Mouse (Mus musculus): ENCODE measurements at regions not wholly inside any gene's neighbourhood (a gene's known extent, or its start where the extent isn't known, plus 50 kb on each side); places are given as distances from the start of the nearest gene placed in this dataset.

- TF ChIP-seq CTCF (conservative IDR thresholded peaks at IDR 0.05; ENCODE audit: insufficient read depth, insufficient read length, low read depth, low read length) = no peak
- no peak for TF ChIP-seq POLR2A (IDR thresholded peaks at IDR 0.05; ENCODE audit: low read depth, low read length)
Measured at GRCm38 (mm10) chr4:81661096-81661495, 218.5 kb upstream of the Mpdz start.

All from kidney, adult 2 months (tissue).